8 mouse cellular contexts compared by ENCODE assay signal in the genomic region with DNA sequence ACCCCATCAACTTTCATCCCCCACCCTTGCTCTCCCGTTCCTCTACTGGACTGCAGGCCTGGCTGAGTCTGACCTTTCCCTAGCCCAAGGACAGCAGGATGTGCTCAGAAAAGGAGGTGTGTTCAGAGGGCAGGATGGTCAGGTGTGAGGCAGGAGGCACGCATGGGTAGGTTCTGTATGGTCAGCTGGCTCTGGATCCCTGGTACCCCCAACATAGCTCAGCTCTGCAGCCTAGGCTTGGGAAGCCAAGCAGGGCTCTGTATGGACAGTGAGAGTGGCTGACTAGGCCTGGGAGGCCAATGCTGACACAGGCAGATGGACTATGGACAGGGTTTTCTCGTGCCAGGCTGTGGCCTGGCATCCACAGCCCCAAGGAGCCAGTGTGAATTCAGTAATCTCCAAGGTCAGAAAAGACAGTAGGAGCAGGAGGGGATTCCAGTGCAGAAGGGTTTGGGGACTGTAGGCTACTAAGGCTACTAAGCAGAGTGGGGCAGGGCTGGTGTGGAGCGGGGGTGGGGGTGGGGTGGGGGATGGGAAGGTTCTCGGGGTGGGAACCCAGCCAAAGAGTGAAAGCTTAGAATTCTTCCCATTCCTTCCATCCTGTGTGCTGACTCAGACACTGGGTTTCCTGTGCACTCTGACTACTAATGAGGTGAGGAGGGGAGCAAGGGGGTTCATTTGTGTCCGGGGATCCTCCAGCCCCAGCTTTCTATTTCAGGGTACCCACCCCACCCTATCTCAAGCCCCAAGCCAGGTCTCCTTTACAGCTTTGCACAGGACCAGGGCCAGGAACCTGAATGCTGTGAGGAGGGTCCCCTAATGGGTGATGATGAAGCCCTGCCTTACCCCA. TPM values are rescaled to one million over a fixed set of nuclear protein-coding genes. Genes with fewer than 3 reads are reported as not detected.
DNase-seq lines count a peak whose midpoint lies in the region; ATAC-seq and TF ChIP-seq lines count a peak whose summit lies in the region.

No protein-coding gene starts in this region.

- H3K4me3 ChIP-seq in hindbrain, embryonic 10.5 days, result no peak overlapping the region
- H3K4me3 ChIP-seq in hindbrain, embryonic 16.5 days (ENCODE audit: low read length), result no peak overlapping the region
- H3K4me3 ChIP-seq in embryonic facial prominence, embryonic 14.5 days (ENCODE audit: low read depth, low read length), result no peak overlapping the region
- H3K4me3 ChIP-seq in neural tube, embryonic 15.5 days (replicated peaks), result no peak overlapping the region

- H3K4me1 ChIP-seq in hindbrain, embryonic 10.5 days (replicated peaks), result peaks cover 55% of the 10 kb centered on the region
- peaks cover 9% of the 10 kb centered on the region; the same call in 1 of the 2 replicates for H3K4me1 ChIP-seq in hindbrain, embryonic 16.5 days (ENCODE audit: control insufficient read depth, insufficient read depth, low read depth, low read length)
- peaks cover 29% of the 10 kb centered on the region for H3K4me1 ChIP-seq in embryonic facial prominence, embryonic 14.5 days (ENCODE audit: control insufficient read depth, insufficient read depth, low read length)
- peaks cover 17% of the 10 kb centered on the region; the same call in 1 of the 2 replicates for H3K4me1 ChIP-seq in neural tube, embryonic 15.5 days

- POLR2A ChIA-PET in Patski (lab: Charles Lee), result interaction anchor here (0.6 to 3.9 kb wide), 6 partner anchors 9 to 24 kb away, joined by 3 to 29 read pairs (median 6); no protein-coding TSS in a partner anchor

- CTCF ChIA-PET in Patski (lab: Charles Lee), result interaction anchor here (0.9 to 1.4 kb wide), 5 partner anchors 10 to 67 kb away, joined by 3 to 10 read pairs (median 3); no protein-coding TSS in a partner anchor

- in situ Hi-C loops in Patski (cut with MboI; ENCODE audit: low pct_unique_long_range_greater_than_20kb), result no loop called here

- no peak for DNase-seq in hindbrain, embryonic 10.5 days (ENCODE audit: low spot score)
- no peak for DNase-seq in Patski (ENCODE audit: low read depth, low spot score)
- no peak for DNase-seq in embryonic facial prominence, embryonic 14.5 days (ENCODE audit: low spot score)
- peak; percentile 76 for DNase-seq in kidney, postnatal 10 days
- DNase-seq in embryo, embryonic 10 days (ENCODE audit: low spot score), result no peak
- no peak for DNase-seq in lung, postnatal 4 days

- no peak overlapping the region for H3K4me2 ChIP-seq in hindbrain, embryonic 16.5 days (ENCODE audit: low read length)
- no peak overlapping the region for H3K4me2 ChIP-seq in embryonic facial prominence, embryonic 14.5 days (ENCODE audit: low read depth, low read length)
- no peak overlapping the region for H3K4me2 ChIP-seq in neural tube, embryonic 15.5 days

- H3K9ac ChIP-seq in hindbrain, embryonic 16.5 days (ENCODE audit: low read depth, low read length), result no peak overlapping the region
- H3K9ac ChIP-seq in embryonic facial prominence, embryonic 14.5 days (ENCODE audit: low read depth, low read length), result 0 out of 2 replicates have a peak overlapping the region, but pooled peaks have one; percentile 40
- H3K9ac ChIP-seq in neural tube, embryonic 15.5 days (replicated peaks), result no peak overlapping the region

- peak overlapping the region; percentile 70 for H3K27ac ChIP-seq in hindbrain, embryonic 10.5 days
- no peak overlapping the region for H3K27ac ChIP-seq in hindbrain, embryonic 16.5 days (ENCODE audit: low read depth, low read length)
- no peak overlapping the region for H3K27ac ChIP-seq in embryonic facial prominence, embryonic 14.5 days (replicated peaks; ENCODE audit: low read depth, low read length)
- H3K27ac ChIP-seq in neural tube, embryonic 15.5 days (replicated peaks), result no peak overlapping the region

- no peak for TF ChIP-seq CTCF in Patski (IDR thresholded peaks at IDR 0.05)

- no peaks in the 10 kb centered on the region for H3K27me3 ChIP-seq in hindbrain, embryonic 10.5 days (ENCODE audit: insufficient read depth, poor library complexity, severe bottlenecking)
- no peaks in the 10 kb centered on the region for H3K27me3 ChIP-seq in hindbrain, embryonic 16.5 days (replicated peaks; ENCODE audit: control insufficient read depth, insufficient read depth, low read length)
- H3K27me3 ChIP-seq in Patski, result no peaks in the 10 kb centered on the region
- H3K27me3 ChIP-seq in embryonic facial prominence, embryonic 14.5 days (replicated peaks; ENCODE audit: control insufficient read depth, insufficient read depth, low read length), result no peaks in the 10 kb centered on the region
- H3K27me3 ChIP-seq in neural tube, embryonic 15.5 days (replicated peaks), result no peaks in the 10 kb centered on the region

- no peaks in the 10 kb centered on the region for H3K36me3 ChIP-seq in hindbrain, embryonic 10.5 days
- no peaks in the 10 kb centered on the region for H3K36me3 ChIP-seq in hindbrain, embryonic 16.5 days (ENCODE audit: control insufficient read depth, insufficient read depth, low read length)
- H3K36me3 ChIP-seq in embryonic facial prominence, embryonic 14.5 days (ENCODE audit: control insufficient read depth, insufficient read depth, low read length), result no peaks in the 10 kb centered on the region
- H3K36me3 ChIP-seq in neural tube, embryonic 15.5 days, result no peaks in the 10 kb centered on the region

- 65% methylated on average over 6 of the region's 6 CpGs for WGBS in hindbrain, embryonic 10.5 days
- 59% methylated on average over 6 of the region's 6 CpGs for WGBS in hindbrain, embryonic 16.5 days
- 30% methylated on average over 6 of the region's 6 CpGs for WGBS in embryonic facial prominence, embryonic 14.5 days
- 69% methylated on average over 6 of the region's 6 CpGs for WGBS in neural tube, embryonic 15.5 days

- no peak for ATAC-seq in hindbrain, embryonic 16.5 days
- peak; percentile 65 for ATAC-seq in Patski
- ATAC-seq in embryonic facial prominence, embryonic 14.5 days (ENCODE audit: low read depth), result peak; percentile 9; the same call in 1 of the 2 replicates
- no peak for ATAC-seq in neural tube, embryonic 15.5 days (ENCODE audit: low FRiP score)

- no peaks in the 10 kb centered on the region for H3K9me3 ChIP-seq in hindbrain, embryonic 10.5 days
- no peaks in the 10 kb centered on the region for H3K9me3 ChIP-seq in hindbrain, embryonic 16.5 days (ENCODE audit: control insufficient read depth, low read length)
- H3K9me3 ChIP-seq in embryonic facial prominence, embryonic 14.5 days (ENCODE audit: control insufficient read depth, low read length), result no peaks in the 10 kb centered on the region
- H3K9me3 ChIP-seq in neural tube, embryonic 15.5 days (replicated peaks), result no peaks in the 10 kb centered on the region

RNA-seq across cellular contexts. Expression of a gene that starts 7.6 kb away (rescaled TPM):
- 41.3 and 48.3 TPM in 2 replicates for polyA plus RNA-seq in hindbrain, embryonic 10.5 days (2016; fragmentation: Nextera tagmentation; extraction: Ambion mirVana)
- polyA plus RNA-seq in hindbrain, embryonic 16.5 days (2015; fragmentation: Nextera tagmentation; extraction: Ambion mirVana), result 71.4 and 77.4 TPM in 2 replicates
- 149 TPM for polyA plus RNA-seq in Patski (2021)
- polyA plus RNA-seq in embryonic facial prominence, embryonic 14.5 days (2014; fragmentation: Nextera tagmentation; extraction: Ambion mirVana), result 38.6 and 45.1 TPM in 2 replicates
- polyA plus RNA-seq in neural tube, embryonic 15.5 days (2015; fragmentation: Nextera tagmentation; extraction: Ambion mirVana), result 66.8 and 78.7 TPM in 2 replicates

RNA-seq across cellular contexts. Expression of a gene that starts 34.9 kb away (rescaled TPM):
- 88.5 and 106 TPM in 2 replicates for polyA plus RNA-seq in hindbrain, embryonic 10.5 days (2016; fragmentation: Nextera tagmentation; extraction: Ambion mirVana)
- 61.0 and 61.9 TPM in 2 replicates for polyA plus RNA-seq in hindbrain, embryonic 16.5 days (2015; fragmentation: Nextera tagmentation; extraction: Ambion mirVana)
- 90.6 TPM for polyA plus RNA-seq in Patski (2021)
- 76.1 and 84.5 TPM in 2 replicates for polyA plus RNA-seq in embryonic facial prominence, embryonic 14.5 days (2014; fragmentation: Nextera tagmentation; extraction: Ambion mirVana)
- polyA plus RNA-seq in neural tube, embryonic 15.5 days (2015; fragmentation: Nextera tagmentation; extraction: Ambion mirVana), result 63.8 and 71.3 TPM in 2 replicates

RNA-seq across cellular contexts. Expression of a gene that starts 35.2 kb away (rescaled TPM):
- 11.7 and 12.2 TPM in 2 replicates for polyA plus RNA-seq in hindbrain, embryonic 10.5 days (2016; fragmentation: Nextera tagmentation; extraction: Ambion mirVana)
- 9.5 and 10.1 TPM in 2 replicates for polyA plus RNA-seq in hindbrain, embryonic 16.5 days (2015; fragmentation: Nextera tagmentation; extraction: Ambion mirVana)
- polyA plus RNA-seq in Patski (2021), result 20.5 TPM
- polyA plus RNA-seq in embryonic facial prominence, embryonic 14.5 days (2014; fragmentation: Nextera tagmentation; extraction: Ambion mirVana), result 11.8 and 12.2 TPM in 2 replicates
- 8.3 and 9.4 TPM in 2 replicates for polyA plus RNA-seq in neural tube, embryonic 15.5 days (2015; fragmentation: Nextera tagmentation; extraction: Ambion mirVana)

Comparison
In these comparisons a context has a peak if more than half of its experiments do, and no peak if none do; other contexts are left out.
1. ATAC-seq: peak in Patski (single experiment) and embryonic facial prominence, embryonic 14.5 days (single experiment); none in hindbrain, embryonic 16.5 days (single experiment) and neural tube, embryonic 15.5 days (single experiment).